Mouse (Mus musculus): Measurements from ENCODE around the gene Actl7b. TPM values are rescaled to one million over a fixed set of nuclear protein-coding genes. Genes with fewer than 3 reads are reported as not detected.

Actl7b gene
- not detected for polyA plus RNA-seq (2015; fragmentation: Illumina TruSeq; extraction: RNeasy Lipid Tissue Mini Kit (QIAGEN cat#74804); ENCODE audit: insufficient read depth, low read depth, low replicate concordance)

GRCm38 (mm10) chr4:56741041-56741493 is at the start of gene Actl7b:
TSS of gene Actl7b (minus strand) at chr4:56741443.

DNA sequence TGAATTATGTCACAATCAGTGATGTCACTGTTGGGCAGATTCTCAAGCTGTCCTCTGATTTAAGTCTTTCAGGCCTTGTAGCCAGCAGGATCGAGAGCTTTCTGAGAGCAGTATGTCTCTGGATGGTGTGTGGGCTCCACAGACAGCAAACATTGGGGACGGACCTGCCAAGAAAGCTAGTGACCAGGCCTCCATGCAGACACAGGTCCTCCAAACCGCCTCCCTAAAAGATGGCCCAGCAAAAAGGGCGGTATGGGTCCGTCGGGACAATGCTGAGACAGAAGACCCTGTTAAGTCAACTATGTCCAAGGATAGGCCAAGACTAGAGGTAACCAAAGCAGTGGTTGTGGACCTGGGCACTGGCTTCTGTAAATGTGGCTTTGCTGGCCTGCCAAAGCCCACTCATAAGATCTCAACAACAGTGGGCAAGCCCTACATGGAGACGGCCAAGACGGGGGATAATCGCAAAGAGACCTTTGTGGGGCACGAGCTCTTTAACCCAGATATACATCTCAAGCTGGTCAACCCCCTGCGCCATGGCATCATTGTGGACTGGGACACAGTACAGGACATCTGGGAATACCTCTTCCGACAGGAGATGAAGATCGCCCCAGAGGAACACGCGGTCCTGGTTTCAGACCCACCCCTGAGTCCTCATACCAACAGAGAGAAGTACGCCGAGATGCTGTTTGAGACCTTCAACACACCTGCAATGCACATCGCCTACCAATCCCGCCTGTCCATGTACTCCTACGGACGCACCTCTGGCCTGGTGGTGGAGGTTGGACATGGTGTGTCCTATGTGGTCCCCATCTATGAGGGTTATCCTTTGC is 2.3 kb upstream of the Actl7b start, which contains the start of gene Actl7a:
Actl7a (plus strand) TSS at position 51 of the 833 bp plus-strand sequence.

GRCm38 (mm10) chr4:56740020-56740485 is 1.2 kb downstream of the Actl7b start, which contains the start of gene Gm26657:
TSS of gene Gm26657 (plus strand) at chr4:56740070.

Other genes starting within 250 kb of the Actl7b start
- gene Gm26657, start 1.4 kb downstream of the Actl7b start, polyA plus RNA-seq (2015; fragmentation: Illumina TruSeq; extraction: RNeasy Lipid Tissue Mini Kit (QIAGEN cat#74804); ENCODE audit: insufficient read depth, low read depth, low replicate concordance), result not detected
- not detected for gene Actl7a, start 2.0 kb upstream of the Actl7b start, polyA plus RNA-seq (2015; fragmentation: Illumina TruSeq; extraction: RNeasy Lipid Tissue Mini Kit (QIAGEN cat#74804); ENCODE audit: insufficient read depth, low read depth, low replicate concordance)
- 12.2 TPM for gene Elp1, start 60.9 kb upstream of the Actl7b start, polyA plus RNA-seq (2015; fragmentation: Illumina TruSeq; extraction: RNeasy Lipid Tissue Mini Kit (QIAGEN cat#74804); ENCODE audit: insufficient read depth, low read depth, low replicate concordance)
- 3.4 TPM for gene Fam206a, start 60.9 kb upstream of the Actl7b start, polyA plus RNA-seq (2015; fragmentation: Illumina TruSeq; extraction: RNeasy Lipid Tissue Mini Kit (QIAGEN cat#74804); ENCODE audit: insufficient read depth, low read depth, low replicate concordance)
- 4.2 TPM for gene Ctnnal1, start 123.7 kb upstream of the Actl7b start, polyA plus RNA-seq (2015; fragmentation: Illumina TruSeq; extraction: RNeasy Lipid Tissue Mini Kit (QIAGEN cat#74804); ENCODE audit: insufficient read depth, low read depth, low replicate concordance)
- 3.5 TPM for gene Tmem245, start 206.0 kb upstream of the Actl7b start, polyA plus RNA-seq (2015; fragmentation: Illumina TruSeq; extraction: RNeasy Lipid Tissue Mini Kit (QIAGEN cat#74804); ENCODE audit: insufficient read depth, low read depth, low replicate concordance)
- not detected for gene Frrs1l, start 248.9 kb upstream of the Actl7b start, polyA plus RNA-seq (2015; fragmentation: Illumina TruSeq; extraction: RNeasy Lipid Tissue Mini Kit (QIAGEN cat#74804); ENCODE audit: insufficient read depth, low read depth, low replicate concordance)

Data from pancreas, adult 10 weeks (tissue).